Mouse (Mus musculus) inflammation-experienced regulatory T-cells, adult 16 weeks (primary cell): Measurements from ENCODE around the gene Rab1b. TPM values are rescaled to one million over a fixed set of nuclear protein-coding genes. Genes with fewer than 3 reads are reported as not detected.

Source experiments
- polyA plus RNA-seq: library from polyadenylated mRNA; unstranded; fragments of 100-300 nt; shearing (Covaris generic); gene quantifications from one replicate; pipeline ENCODE4 v1.2.1, GENCODE M21; 2017

The Rab1b gene
- 256 TPM for polyA plus RNA-seq

GRCm38 (mm10) chr19:5106731-5107191, at the start of gene Rab1b:
Gene Rab1b, minus strand, starts transcription at chr19:5107072.

GRCm38 (mm10) chr19:5118384-5118698, 11.5 kb upstream of the Rab1b start, which contains the start of gene Klc2:
Gene Klc2, minus strand, starts transcription at chr19:5118560.

GRCm38 (mm10) chr19:5098363-5099143, 8.3 kb downstream of the Rab1b start, which contains the start of gene Cnih2:
Gene Cnih2, minus strand, starts transcription at chr19:5098521.

GRCm38 (mm10) chr19:5087884-5088728, 18.8 kb downstream of the Rab1b start, which contains the start of gene Yif1a:
Gene Yif1a, plus strand, starts transcription at chr19:5088538.

GRCm38 (mm10) chr19:5085145-5085863, 21.6 kb downstream of the Rab1b start, which contains the start of gene Tmem151a:
Gene Tmem151a, minus strand, starts transcription at chr19:5085531.

GRCm38 (mm10) chr19:5067867-5068569, 38.9 kb downstream of the Rab1b start, which contains the start of gene Cd248:
Gene Cd248, plus strand, starts transcription at chr19:5068078.

GRCm38 (mm10) chr19:5050047-5050905, 56.6 kb downstream of the Rab1b start, which contains the start of gene Rin1:
Gene Rin1, plus strand, starts transcription at chr19:5050481.

Other genes starting within 250 kb of the Rab1b start
- 0.21 TPM for gene Actn3, start 229.2 kb downstream of the Rab1b start, polyA plus RNA-seq
- gene Zdhhc24, start 228.4 kb downstream of the Rab1b start, polyA plus RNA-seq: 10.3 TPM
- 1.4 TPM for gene Bbs1, start 200.4 kb downstream of the Rab1b start, polyA plus RNA-seq
- 131 TPM for gene Dpp3, start 178.8 kb downstream of the Rab1b start, polyA plus RNA-seq
- gene Peli3, start 163.9 kb downstream of the Rab1b start, polyA plus RNA-seq: 1.4 TPM
- gene Mrpl11, start 144.9 kb downstream of the Rab1b start, polyA plus RNA-seq: 69.8 TPM
- 1.7 TPM for gene Npas4, start 116.8 kb downstream of the Rab1b start, polyA plus RNA-seq
- gene Slc29a2, start 83.2 kb downstream of the Rab1b start, polyA plus RNA-seq: 2.2 TPM
- 26.1 TPM for gene B4gat1, start 68.2 kb downstream of the Rab1b start, polyA plus RNA-seq
- gene AC124502.3, start 68.2 kb downstream of the Rab1b start, polyA plus RNA-seq: 1.5 TPM
- 107 TPM for gene Brms1, start 65.7 kb downstream of the Rab1b start, polyA plus RNA-seq
- 0.17 TPM for gene Rin1, start 56.6 kb downstream of the Rab1b start, polyA plus RNA-seq
- gene Cd248, start 39.0 kb downstream of the Rab1b start, polyA plus RNA-seq: not detected
- not detected for gene Tmem151a, start 21.5 kb downstream of the Rab1b start, polyA plus RNA-seq
- 68.9 TPM for gene Yif1a, start 18.5 kb downstream of the Rab1b start, polyA plus RNA-seq
- 1.4 TPM for gene Cnih2, start 8.6 kb downstream of the Rab1b start, polyA plus RNA-seq
- 3.6 TPM for gene Klc2, start 11.5 kb upstream of the Rab1b start, polyA plus RNA-seq
- gene Pacs1, start 166.0 kb upstream of the Rab1b start, polyA plus RNA-seq: 26.5 TPM
- 444 TPM for gene Sf3b2, start 188.4 kb upstream of the Rab1b start, polyA plus RNA-seq
- not detected for gene Gal3st3, start 191.3 kb upstream of the Rab1b start, polyA plus RNA-seq
- not detected for gene Catsper1, start 228.7 kb upstream of the Rab1b start, polyA plus RNA-seq
- gene Cst6, start 242.5 kb upstream of the Rab1b start, polyA plus RNA-seq: 2.5 TPM